Mouse (Mus musculus): ENCODE data around the gene Bicdl1. TPM values are rescaled to one million over a fixed set of nuclear protein-coding genes. Genes with fewer than 3 reads are reported as not detected.

Bicdl1 gene
- polyA plus RNA-seq, 1 experiment from 2014 or later: 7.8 TPM

DNA sequence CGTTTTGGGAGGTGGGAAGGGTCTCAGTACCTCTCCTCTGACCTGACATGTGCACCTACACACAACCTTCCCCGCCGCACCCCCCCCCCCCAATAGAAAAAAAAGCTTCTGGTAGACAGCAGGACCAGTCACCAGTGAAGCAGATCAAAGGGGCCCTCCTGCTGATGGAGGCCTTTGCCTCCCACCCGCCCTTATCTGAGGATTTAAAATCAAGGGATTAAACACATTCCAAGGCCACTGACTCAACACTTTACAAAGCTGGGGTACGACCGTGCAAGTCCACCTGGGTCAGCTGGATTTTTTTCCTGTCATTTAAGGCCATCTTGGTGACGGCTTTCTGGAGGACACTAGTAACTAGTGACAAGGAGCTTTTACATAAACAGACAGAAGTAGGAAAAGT, 63.5 kb downstream of the Bicdl1 start:
- Histone ChIP-seq H3K27me3 (replicated peaks) (peaks cover 23% of the 10 kb centered on the region), H3K9me3 (peaks cover 4% of the 10 kb centered on the region; the same call in 1 of the 2 replicates), H3K4me1 (peaks cover 9% of the 10 kb centered on the region; the same call in 1 of the 2 replicates), H3K9ac (no peak overlapping the region), H3K4me3 (no peak overlapping the region), H3K36me3 (no peaks in the 10 kb centered on the region), H3K27ac (replicated peaks) (no peak overlapping the region), H3K4me2 (no peak overlapping the region)
- ATAC-seq (ENCODE audit: extremely low read depth, insufficient number of reproducible peaks, low FRiP score, low TSS enrichment): no peak
- WGBS: 15% methylated on average over 7 of the region's 7 CpGs

DNA sequence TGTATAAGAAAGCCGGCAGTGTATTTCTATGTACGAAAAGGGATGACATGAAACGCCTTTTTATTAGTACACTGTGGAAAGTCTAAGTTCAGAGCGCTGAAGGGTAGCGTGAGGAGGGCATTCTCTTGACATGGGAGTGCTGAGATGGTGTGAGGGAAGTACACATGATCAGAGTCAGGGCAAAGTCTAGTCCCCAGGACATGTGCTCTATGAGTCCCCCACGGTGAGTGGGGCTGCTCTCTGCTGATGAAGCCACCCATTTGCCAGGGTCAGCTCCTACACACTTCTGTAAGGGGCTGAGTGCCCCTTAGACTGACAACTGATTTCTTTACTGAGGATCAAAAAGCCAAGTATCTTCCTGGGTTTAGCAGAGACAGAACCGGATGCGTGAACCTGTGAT, 64.2 kb downstream of the Bicdl1 start:
- Histone ChIP-seq H3K27ac (replicated peaks) (no peak overlapping the region), H3K4me2 (no peak overlapping the region), H3K36me3 (no peaks in the 10 kb centered on the region), H3K4me1 (peaks cover 14% of the 10 kb centered on the region), H3K4me3 (no peak overlapping the region), H3K9ac (no peak overlapping the region), H3K27me3 (replicated peaks) (peaks cover 23% of the 10 kb centered on the region), H3K9me3 (peaks cover 4% of the 10 kb centered on the region; the same call in 1 of the 2 replicates)
- ATAC-seq (ENCODE audit: extremely low read depth, insufficient number of reproducible peaks, low FRiP score, low TSS enrichment): no peak
- 68% methylated on average over 8 of the region's 8 CpGs for WGBS

- Histone ChIP-seq H3K27ac (replicated peaks) (no peak overlapping the region), H3K4me1 (peaks cover 14% of the 10 kb centered on the region), H3K4me3 (no peak overlapping the region), H3K36me3 (no peaks in the 10 kb centered on the region), H3K27me3 (replicated peaks) (peaks cover 23% of the 10 kb centered on the region), H3K9me3 (peaks cover 4% of the 10 kb centered on the region; the same call in 1 of the 2 replicates), H3K4me2 (no peak overlapping the region), H3K9ac (no peak overlapping the region)
- no peak for ATAC-seq (ENCODE audit: extremely low read depth, insufficient number of reproducible peaks, low FRiP score, low TSS enrichment)
- 64% methylated on average over 8 of the region's 8 CpGs for WGBS
Measured at GRCm38 (mm10) chr5:115666366-115667065, 64.9 kb downstream of the Bicdl1 start.

DNA sequence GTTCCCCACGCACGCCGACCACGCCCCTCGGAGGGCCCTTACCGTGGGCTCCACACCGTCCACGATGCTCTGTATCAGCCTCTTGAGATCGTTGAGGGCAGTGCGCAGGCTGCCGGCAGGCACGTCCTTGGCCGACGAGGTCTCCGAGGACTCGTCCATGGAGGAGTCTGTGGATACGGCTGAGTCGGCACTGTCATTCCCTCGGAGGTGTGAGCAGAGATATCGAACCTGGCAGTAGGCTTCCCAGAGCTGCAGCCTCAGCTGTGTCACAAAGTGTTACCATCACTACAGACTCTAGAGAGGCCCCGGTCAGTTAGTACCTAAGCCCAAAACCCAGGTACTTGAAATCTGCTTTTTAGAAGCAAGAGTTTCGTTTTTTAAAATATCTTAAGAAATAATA, 68.8 kb downstream of the Bicdl1 start:
- 35% methylated on average over 22 of the region's 22 CpGs for WGBS
- H3K4me2 ChIP-seq: peak overlapping the region; percentile 61
- peaks cover 4% of the 10 kb centered on the region; the same call in 1 of the 2 replicates for H3K9me3 ChIP-seq
- peaks cover 7% of the 10 kb centered on the region for H3K4me1 ChIP-seq
- H3K27ac ChIP-seq (replicated peaks): no peak overlapping the region
- H3K27me3 ChIP-seq (replicated peaks): peaks cover 11% of the 10 kb centered on the region
- H3K9ac ChIP-seq: peak overlapping the region; percentile 33; the same call in 1 of the 2 replicates
- H3K4me3 ChIP-seq: peak overlapping the region; percentile 21; the same call in 1 of the 2 replicates
- no peaks in the 10 kb centered on the region for H3K36me3 ChIP-seq
- ATAC-seq (ENCODE audit: extremely low read depth, insufficient number of reproducible peaks, low FRiP score, low TSS enrichment): no peak

DNA sequence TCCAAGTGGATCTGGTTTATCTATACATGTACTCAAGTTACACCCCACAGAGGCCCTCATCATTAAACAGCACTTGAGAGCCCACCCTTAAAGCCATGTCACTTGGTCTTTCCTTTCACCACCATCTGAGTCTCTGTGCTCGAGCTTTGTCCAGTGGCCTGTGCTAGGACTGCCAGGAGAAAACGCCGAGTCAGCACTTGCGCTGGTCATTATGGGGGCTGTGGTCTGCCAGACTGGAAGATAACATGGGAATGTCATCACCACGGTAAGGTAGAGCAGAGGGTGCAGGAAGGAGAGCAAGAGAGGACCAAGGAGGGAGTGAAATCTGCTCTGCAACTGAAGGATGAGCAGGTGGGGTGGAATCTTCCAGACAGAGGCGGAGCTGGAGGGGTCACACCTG, 73.1 kb downstream of the Bicdl1 start:
- H3K27me3 ChIP-seq (replicated peaks): peaks cover 9% of the 10 kb centered on the region
- no peak overlapping the region for H3K4me3 ChIP-seq
- WGBS: 50% methylated on average over 6 of the region's 6 CpGs
- no peaks in the 10 kb centered on the region for H3K9me3 ChIP-seq
- H3K4me1 ChIP-seq: peaks cover 6% of the 10 kb centered on the region
- H3K27ac ChIP-seq (replicated peaks): no peak overlapping the region
- H3K9ac ChIP-seq: no peak overlapping the region
- H3K4me2 ChIP-seq: no peak overlapping the region
- no peak for ATAC-seq (ENCODE audit: extremely low read depth, insufficient number of reproducible peaks, low FRiP score, low TSS enrichment)
- no peaks in the 10 kb centered on the region for H3K36me3 ChIP-seq

DNA sequence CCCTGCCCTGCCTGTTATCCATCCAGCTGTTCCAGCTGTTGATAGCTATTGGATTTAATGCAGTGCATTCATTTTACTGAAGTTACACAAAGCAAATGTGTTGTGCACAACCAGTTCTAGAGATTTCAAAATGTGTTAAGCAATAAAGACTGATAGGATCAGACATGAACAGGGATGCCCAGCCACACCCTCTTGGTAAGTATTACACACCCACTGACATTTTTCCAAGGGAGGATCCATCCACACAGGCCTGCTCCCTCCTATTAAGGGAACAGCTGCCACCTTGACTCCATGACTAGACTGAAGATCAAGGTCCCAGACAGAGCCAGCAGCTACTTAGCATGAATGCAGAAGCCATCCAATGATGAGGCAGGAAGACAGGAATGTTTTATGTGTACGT, 74.2 kb downstream of the Bicdl1 start:
- ATAC-seq (ENCODE audit: extremely low read depth, insufficient number of reproducible peaks, low FRiP score, low TSS enrichment): no peak
- Histone ChIP-seq H3K4me1 (peaks cover 5% of the 10 kb centered on the region), H3K36me3 (no peaks in the 10 kb centered on the region), H3K9me3 (no peaks in the 10 kb centered on the region), H3K27me3 (replicated peaks) (peaks cover 5% of the 10 kb centered on the region; the same call in 1 of the 2 replicates), H3K4me3 (no peak overlapping the region), H3K9ac (no peak overlapping the region), H3K27ac (replicated peaks) (no peak overlapping the region), H3K4me2 (no peak overlapping the region)
- 62% methylated on average over 1 of the region's 1 CpGs for WGBS

DNA sequence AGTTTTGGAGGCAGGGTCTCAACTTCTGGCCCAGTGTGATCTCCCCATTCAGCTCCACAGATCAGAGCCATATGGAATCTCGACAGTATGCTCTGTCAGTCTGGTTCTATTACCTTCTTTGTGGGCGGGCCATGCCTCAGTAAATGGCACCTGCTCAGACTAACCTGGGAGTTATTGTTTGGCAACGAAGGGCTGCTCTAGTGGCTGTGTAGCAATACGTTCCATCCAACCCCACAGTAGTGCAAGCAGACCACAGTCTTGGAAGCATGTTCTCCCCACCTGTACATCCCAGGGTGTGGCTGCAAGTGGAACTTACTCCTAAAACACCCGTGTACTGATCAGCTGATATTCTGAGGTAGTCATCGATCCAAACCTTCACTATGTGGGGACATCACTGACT, 74.7 kb downstream of the Bicdl1 start:
- Histone ChIP-seq H3K4me3 (no peak overlapping the region), H3K36me3 (no peaks in the 10 kb centered on the region), H3K4me1 (peaks cover 9% of the 10 kb centered on the region), H3K4me2 (no peak overlapping the region), H3K9ac (no peak overlapping the region), H3K27ac (replicated peaks) (no peak overlapping the region), H3K9me3 (no peaks in the 10 kb centered on the region), H3K27me3 (replicated peaks) (peaks cover 5% of the 10 kb centered on the region; the same call in 1 of the 2 replicates)
- no peak for ATAC-seq (ENCODE audit: extremely low read depth, insufficient number of reproducible peaks, low FRiP score, low TSS enrichment)
- 70% methylated on average over 6 of the region's 6 CpGs for WGBS

- ATAC-seq (ENCODE audit: extremely low read depth, insufficient number of reproducible peaks, low FRiP score, low TSS enrichment): no peak
- Histone ChIP-seq H3K27ac (replicated peaks) (no peak overlapping the region), H3K4me3 (no peak overlapping the region), H3K9ac (no peak overlapping the region), H3K4me2 (no peak overlapping the region), H3K9me3 (no peaks in the 10 kb centered on the region), H3K4me1 (peaks cover 9% of the 10 kb centered on the region), H3K36me3 (no peaks in the 10 kb centered on the region; the same call in 1 of the 2 replicates), H3K27me3 (replicated peaks) (0 out of 2 replicates have a peak, but pooled peaks cover 5% of the 10 kb centered on the region)
- WGBS: 83% methylated on average over 12 of the region's 12 CpGs
Measured at GRCm38 (mm10) chr5:115653776-115654175, 77.6 kb downstream of the Bicdl1 start.

- ATAC-seq (ENCODE audit: extremely low read depth, insufficient number of reproducible peaks, low FRiP score, low TSS enrichment): peak; percentile 99
- Histone ChIP-seq H3K9ac (peak overlapping the region; percentile 84), H3K4me1 (peaks cover 9% of the 10 kb centered on the region), H3K27ac (replicated peaks) (peak overlapping the region; percentile 78), H3K4me2 (peak overlapping the region; percentile 80), H3K4me3 (peak overlapping the region; percentile 56), H3K36me3 (peaks cover 4% of the 10 kb centered on the region), H3K9me3 (no peaks in the 10 kb centered on the region), H3K27me3 (replicated peaks) (0 out of 2 replicates have a peak, but pooled peaks cover 5% of the 10 kb centered on the region)
- 2% methylated on average over 35 of the region's 35 CpGs for WGBS
Measured at GRCm38 (mm10) chr5:115652681-115653575, 78.5 kb downstream of the Bicdl1 start.

DNA sequence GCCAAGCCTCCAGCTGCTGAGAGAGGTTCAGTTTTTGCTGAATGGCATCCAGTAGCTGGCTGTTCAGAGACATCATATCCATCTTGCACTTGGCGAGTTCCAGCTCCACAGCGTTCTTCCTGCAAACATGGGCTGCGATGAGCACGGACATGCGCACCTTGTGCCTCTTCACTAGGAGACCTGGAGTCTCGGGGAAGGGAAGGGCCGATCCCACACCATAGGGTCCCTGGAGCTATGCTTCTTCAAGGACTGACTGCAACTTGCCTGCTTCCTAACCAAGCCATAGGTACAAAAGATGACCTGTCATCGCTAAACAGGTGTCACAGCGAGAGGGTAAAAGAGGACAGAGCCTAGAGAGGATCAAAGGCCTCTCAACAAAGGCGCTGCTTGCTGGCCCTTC, 79.6 kb downstream of the Bicdl1 start:
- ATAC-seq (ENCODE audit: extremely low read depth, insufficient number of reproducible peaks, low FRiP score, low TSS enrichment): no peak
- no peaks in the 10 kb centered on the region for H3K9me3 ChIP-seq
- 82% methylated on average over 10 of the region's 10 CpGs for WGBS
- H3K27me3 ChIP-seq (replicated peaks): 0 out of 2 replicates have a peak, but pooled peaks cover 5% of the 10 kb centered on the region
- peak overlapping the region; percentile 84 for H3K9ac ChIP-seq
- H3K4me2 ChIP-seq: peak overlapping the region; percentile 80; the same call in 1 of the 2 replicates
- peaks cover 9% of the 10 kb centered on the region for H3K4me1 ChIP-seq
- no peak overlapping the region for H3K4me3 ChIP-seq
- peaks cover 15% of the 10 kb centered on the region for H3K36me3 ChIP-seq
- H3K27ac ChIP-seq (replicated peaks): no peak overlapping the region

- no peak for ATAC-seq (ENCODE audit: extremely low read depth, insufficient number of reproducible peaks, low FRiP score, low TSS enrichment)
- Histone ChIP-seq H3K9ac (no peak overlapping the region), H3K27ac (replicated peaks) (no peak overlapping the region), H3K27me3 (replicated peaks) (0 out of 2 replicates have a peak, but pooled peaks cover 2% of the 10 kb centered on the region), H3K4me3 (no peak overlapping the region), H3K36me3 (peaks cover 25% of the 10 kb centered on the region), H3K4me2 (no peak overlapping the region), H3K4me1 (peaks cover 9% of the 10 kb centered on the region), H3K9me3 (no peaks in the 10 kb centered on the region)
- WGBS: 89% methylated on average over 10 of the region's 10 CpGs
Measured at GRCm38 (mm10) chr5:115650885-115651284, 80.5 kb downstream of the Bicdl1 start.

Measured in heart, embryonic 13.5 days (tissue).